Mouse (Mus musculus): ENCODE measurements around the gene Ensa.
"Not testable (repeated sequence)": the region's sequence is repeated elsewhere in the genome, so short reads cannot be mapped to it uniquely, and the experiment has no call there.

The Ensa gene

DNA sequence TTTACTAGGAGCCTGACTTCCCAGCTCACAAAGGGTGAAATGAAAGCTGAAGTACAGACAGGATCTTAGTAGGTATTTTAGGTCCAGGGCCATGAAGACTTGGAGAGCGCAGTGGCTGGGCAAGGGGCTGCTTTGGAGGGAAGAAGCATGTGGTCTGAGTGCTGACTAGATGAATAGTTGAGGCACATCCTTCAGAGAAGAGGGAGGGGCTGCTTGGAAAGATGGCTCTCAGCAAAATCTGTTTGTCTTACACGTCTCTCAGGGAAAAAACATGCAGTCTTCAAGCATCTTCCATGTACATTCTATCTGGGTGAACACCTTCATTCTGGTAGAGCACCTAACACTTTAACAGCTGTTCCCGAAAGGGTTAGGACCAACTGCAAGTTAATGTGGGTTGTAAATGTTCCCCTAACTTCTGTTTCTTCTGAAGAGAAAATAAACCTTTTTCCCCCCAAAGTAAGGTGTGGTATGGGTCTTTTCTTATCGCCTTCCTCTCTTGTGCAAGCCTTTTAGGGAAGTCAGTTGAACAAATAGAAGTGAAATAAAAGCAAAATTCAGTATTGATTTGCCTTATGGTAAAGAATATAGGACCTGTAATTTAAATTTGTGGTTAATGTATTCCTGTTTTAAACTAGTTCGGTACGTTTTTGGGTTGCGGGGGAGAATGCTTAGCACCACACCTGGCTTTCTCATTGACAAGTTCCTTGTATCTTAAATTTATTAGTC, 38.1 kb downstream of the Ensa start:
- DNase-seq (ENCODE audit: low read depth, low spot score), result no peak

DNA sequence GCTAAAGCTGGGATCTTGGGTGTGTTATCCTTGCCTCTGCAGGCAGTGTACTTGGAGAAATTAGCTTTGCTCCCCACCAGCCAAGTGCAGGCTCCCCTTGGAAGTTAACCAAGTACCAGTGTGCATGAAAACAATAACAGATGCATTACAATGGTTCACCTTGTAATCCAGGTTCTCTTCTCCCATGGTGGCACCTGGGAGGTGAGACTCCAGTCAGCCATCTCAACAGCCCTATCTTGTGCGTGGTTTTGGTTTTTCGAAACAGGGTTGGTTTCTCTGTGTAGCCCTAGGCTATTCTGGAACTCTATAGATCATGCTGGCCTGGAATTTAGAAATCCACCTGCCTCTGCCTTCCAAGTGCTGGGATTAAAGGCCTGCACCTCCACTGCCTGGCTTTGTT, 38.7 kb downstream of the Ensa start:
- no peak for DNase-seq (ENCODE audit: low read depth, low spot score)

DNA sequence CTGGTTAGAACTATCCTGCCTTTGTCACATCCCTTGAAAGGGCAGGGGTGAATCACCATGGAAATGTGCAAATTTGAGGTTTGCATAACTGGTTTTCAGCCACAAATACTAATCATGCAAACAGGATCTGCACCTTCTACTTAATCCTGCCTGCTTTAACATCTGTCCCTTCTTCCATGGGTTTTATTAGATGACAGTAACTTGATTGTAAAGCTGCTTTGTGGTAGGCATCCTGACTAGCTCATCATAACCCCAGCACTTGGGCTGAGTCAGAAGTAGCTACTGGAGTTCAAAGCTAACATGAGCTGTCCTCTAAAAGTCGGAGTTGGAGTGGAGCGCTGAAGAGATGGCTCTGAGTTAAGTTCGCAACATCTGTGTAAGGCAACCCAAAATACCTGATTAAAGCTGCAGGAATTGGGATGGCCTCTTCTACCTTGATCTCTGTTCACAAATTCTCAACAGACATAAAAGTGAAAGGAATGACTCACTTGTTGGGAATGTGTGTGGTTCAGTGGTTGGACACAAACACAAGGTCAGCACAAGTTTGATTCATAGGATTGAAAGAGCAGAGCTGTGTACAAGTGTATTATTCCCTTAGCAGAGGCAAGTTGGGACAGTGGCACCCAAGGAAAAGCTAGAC, 39.3 kb downstream of the Ensa start:
- DNase-seq (ENCODE audit: low read depth, low spot score), result no peak

DNA sequence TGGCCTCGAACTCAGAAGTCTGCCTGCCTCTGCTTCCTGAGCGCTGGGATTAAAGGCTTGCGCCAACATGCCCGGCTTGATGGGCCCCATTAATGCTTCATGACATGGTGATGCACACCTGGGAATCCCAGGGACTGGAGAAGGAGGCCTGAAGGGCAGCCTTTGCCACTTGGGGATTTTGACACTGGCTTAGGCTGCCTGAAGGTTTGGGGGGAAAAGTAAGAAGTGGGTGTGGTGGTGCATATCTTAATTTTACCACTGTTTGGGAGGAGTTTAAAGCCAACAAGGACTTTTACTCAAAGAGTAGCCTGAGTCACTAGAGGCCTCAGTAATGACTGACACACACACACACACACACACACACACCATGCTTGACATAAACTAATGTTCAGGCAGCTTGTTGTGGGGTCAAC, 40.2 kb downstream of the Ensa start:
- DNase-seq (ENCODE audit: low read depth, low spot score), result no peak

DNA sequence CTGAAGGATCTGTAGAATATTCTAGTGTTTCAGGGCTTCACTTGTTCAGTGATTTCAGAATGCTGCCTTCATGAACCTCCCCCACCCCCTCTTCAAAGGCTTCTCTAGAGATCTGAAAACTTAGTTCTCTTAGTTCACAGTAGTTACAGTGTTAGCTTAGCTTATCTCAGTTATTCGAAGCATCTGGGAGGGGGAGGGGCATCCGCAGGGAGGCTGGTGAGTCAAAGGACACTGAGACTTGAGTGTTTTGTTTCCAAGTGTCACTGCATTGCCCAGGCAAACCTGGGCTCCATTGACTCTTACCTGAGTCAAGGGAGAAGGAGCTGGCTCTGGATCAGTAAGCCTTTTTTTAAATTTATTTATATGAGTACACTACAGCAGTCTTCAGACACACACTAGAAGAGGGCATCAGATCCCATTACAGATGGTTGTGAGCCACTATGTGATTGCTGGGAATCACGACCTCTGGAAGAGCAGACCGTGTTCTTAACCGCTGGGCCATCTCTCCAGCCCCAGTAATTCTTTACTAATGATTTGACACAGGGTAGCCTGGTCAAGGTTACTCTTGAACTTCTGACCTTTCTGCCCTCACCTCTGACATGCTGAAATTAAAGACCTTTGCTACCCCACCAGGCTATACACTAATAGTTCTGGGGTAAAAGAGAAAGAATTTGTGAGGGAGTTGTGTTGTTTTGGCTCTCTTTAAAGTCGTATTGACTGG, 41.5 kb downstream of the Ensa start:
- DNase-seq (ENCODE audit: low read depth, low spot score), result no peak

DNA sequence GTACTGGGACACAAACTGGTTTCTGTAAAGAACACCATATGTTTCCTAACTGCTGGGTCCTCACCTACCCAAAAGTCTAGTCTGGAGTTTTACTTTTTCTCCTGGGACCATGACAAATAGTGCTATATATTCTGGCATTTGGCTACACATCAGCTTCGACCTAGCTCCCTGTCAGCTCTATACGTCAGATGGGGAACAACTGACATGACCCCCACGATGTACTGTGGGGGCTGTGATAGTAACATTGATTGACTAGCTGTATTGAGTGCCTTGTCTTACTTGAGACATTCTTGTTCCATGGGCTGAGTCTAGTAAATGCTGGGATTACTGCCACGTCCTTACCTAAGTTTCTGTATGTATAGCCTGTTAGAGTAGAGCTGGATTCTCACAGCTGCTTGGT, 42.7 kb downstream of the Ensa start:
- no peak for DNase-seq (ENCODE audit: low read depth, low spot score)

DNA sequence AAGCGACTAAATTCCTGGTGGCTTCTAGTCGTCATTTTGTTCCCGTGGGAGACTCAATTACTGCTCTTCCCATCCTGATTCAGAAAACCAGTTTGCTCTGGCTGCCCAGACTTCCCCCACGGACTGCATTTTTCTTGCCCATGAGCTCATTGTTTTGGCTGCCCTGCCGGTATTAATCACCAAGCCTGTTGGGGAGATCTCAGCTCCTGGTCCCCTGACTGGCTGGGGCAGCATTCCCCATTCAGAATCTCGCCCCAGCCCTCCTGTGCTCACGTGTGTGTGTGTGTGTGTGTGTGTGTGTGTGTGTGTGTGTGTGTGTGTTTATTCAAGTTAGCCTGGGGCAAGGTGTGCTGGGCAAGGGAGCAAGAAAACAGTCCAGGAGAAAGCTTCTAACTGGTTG, 43.2 kb downstream of the Ensa start:
- no peak for DNase-seq (ENCODE audit: low read depth, low spot score)

DNA sequence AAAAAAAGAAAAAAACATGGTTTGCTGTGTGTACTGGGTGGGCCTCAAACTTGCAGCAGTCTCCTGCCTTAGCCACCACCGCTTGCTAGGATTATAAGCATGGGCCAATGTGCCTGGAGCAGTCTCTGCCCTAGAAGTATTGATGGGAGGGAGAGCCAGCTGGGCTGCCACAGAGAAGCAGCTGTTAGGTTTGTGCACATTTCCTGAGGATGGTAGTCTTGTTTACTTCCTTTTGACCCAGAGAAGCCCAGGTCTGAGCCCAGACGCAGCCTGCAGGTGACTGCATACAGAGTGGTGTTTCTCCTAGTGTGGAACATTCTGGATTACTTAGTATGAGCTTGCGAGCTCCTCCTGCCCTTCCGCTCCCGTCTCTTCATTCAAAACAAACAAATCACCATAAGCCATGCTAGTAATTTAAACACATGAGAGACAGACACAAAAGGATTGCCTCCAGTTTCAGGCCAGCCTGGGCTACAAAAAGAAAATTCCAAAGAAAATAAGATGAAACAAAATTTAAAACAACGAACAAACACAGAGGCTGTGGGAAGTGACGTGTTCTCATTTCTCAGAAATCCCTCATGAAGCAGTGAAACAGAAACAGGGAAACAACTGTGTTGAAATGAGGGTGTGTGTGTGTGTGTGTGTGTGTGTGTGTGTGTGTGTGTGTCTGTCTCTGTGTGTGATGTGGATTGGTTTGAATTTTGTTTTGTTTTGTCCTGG, 44.0 kb downstream of the Ensa start:
- no peak for DNase-seq (ENCODE audit: low read depth, low spot score)

DNA sequence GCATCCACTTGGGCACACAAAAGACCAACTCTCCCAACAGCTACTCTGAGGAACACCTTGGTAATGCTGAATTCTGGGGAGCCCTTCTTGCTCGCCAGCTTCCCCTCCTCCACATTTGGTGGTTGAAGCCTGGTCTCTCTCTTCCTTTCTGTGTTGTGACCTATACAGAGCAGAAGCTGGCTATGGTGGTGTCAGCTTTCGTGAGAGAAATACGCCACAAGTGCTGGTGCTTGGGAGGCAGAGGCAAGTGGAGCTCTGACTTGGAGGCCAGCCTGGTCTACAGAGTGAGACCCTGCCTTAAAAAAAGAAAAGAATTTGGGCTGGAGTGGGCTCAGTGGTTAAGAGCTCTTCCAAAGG, 44.5 kb downstream of the Ensa start:
- no peak for DNase-seq (ENCODE audit: low read depth, low spot score)

DNA sequence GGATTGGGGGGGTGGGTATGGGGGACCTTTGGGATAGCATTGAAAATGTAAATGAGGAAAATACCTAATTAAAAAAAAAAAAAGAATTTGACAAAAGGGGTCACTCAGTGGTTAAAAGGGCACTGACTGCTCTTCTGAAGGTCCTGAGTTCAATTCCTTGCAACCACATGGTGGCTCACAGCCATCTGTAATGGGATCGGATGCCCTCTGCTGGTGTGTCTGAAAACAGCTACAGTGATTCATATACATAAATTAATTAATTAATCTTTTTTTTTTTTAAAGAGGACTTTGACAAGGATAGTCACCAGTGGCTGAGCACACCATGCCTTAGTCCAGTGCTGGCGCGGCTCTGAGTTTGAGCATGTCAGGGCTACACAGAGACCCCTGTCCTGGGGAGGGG, 45.6 kb downstream of the Ensa start:
- not testable (repeated sequence) for DNase-seq (ENCODE audit: low read depth, low spot score)

DNA sequence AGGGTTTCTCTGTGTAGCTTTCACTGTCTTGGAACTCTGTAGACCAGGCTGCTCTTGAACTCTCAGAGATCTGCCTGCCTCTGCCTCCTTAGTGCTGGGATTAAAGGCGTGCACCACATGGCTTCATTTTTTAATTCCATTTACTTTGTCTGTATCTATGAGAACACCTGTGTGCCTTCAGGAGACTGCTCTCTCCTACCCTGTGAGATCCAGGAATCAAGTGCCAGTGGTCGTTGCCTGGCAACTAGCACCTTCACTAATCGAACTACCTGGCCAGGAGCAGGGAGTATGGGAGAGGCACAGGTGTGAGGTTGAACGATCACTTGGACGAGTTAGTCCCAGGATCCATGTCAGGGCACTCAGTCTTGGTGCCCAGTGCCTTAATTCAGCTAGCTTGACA, 46.4 kb downstream of the Ensa start:
- DNase-seq (ENCODE audit: low read depth, low spot score), result no peak

DNA sequence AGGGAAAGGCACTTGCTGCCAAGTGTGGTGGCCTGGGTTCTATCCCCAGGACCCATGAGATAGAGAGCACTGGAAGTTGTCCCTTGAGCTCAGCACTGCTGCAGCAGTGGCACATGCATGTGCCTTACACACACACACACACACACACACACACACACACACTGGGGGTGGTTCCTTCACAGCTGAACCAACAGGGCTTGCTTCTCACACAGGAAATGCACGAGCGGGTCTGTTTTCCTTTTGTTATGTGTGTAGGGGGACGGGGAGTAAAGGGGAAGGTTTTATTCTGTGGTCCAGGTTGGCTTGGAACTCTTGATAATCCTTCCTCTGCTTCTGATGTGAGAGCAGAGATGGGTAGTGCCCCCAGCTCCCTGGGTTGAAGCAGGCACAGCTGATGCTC, 47.7 kb downstream of the Ensa start:
- no peak for DNase-seq (ENCODE audit: low read depth, low spot score)

DNA sequence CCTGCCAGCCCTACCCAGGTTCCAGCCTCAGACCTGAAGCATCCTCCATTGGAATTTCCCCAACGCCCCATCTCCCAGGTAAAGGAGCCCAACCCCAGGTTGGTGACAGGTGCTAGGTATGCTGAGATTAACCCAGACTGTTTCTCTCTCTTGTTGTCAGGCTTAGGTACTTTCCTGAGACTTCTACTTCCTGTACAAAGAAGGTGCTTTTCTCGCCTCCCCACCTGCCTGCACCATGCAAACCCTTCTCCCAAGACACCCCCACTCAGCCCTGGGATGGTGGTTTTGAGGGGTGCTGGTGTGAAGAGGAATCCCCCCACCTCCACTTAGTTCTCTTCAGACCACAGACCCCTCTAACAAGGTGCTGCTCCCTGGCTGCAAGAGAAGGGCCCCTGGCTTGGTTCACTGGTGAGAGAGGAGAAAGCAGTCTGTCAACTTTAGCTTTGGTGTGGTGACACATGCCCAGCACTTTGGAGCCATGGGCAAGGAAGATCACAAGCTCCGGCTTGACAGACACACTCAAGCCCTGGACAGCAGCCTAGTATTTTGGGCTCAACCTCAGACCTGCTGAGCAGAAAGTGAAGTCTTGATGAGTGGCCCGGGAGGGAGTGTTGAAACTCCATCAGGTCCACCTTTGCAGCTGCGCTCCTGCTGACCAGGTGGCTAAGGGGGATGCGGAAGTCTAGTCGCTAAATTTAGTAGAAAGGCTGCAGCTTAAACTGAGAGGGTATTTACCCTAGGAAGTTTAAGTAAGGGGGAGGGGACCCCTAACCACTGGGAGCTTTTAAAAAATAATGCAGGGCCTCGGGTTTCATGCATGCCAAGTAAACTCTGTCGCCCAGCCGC, 48.3 kb downstream of the Ensa start:
- DNase-seq (ENCODE audit: low read depth, low spot score), result no peak

DNA sequence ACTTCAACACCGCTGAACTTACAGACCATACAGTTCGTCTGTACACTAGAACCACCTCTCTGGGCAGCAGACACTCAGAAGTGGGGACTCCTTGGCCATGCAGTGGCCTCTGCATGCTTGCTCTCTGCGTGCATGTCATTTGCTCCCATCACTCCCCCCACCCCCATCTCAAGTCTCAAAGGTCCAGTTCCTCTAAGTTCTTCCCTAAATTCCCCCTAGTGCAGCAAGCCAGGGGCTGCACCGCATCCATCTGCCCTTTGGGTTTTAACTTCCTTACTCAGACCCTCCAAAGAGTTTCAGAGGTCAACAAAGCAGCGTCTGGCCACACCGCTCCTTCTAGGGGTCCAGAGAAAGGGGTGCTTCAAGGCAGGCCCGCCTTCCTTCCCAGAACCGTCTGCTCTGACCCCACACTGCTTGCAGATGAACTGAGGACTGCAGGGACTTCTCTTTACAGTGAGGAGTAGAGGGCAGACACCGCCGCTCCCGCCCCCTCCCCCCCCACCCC, 49.0 kb downstream of the Ensa start:
- no peak for DNase-seq (ENCODE audit: low read depth, low spot score)

DNA sequence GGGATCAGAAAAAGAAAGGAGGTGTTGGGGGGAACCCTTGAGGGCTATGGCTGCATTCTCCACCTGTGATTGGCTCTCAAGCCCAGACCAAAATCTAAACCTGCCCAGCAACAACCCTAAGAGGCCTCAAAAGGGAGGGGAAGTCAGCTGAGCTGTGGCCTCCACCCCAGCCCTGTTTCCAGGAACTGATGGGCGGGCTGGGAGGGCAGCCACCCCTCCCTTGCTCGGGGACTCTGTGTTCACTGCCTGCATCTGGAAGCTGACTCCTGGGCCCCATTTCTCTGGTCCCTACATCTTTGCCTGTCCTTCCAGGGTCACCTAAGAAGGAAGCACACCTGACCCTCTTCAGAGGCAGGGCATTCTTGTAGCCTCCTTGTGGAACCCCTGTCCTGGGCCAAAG, 49.4 kb downstream of the Ensa start:
- no peak for DNase-seq (ENCODE audit: low read depth, low spot score)

DNA sequence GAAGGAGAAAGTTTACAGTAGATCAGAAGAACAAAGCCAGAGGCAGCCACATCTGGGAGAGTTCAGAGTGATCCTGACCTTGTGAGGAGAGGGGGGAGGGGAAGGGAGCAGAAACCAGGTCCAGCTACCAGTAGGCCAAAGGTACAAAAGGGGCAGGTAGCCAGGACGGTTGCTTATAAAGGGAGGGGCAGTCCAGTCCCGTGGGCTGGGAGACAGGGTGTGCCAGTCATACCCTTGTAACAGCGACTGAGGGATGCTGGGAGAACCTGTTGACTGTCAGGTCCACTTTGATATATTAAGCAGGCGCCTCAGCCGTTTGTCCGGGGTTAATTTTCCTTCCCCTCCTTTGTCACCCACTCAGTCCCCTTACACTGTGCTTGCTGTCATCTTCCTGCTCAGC, 50.0 kb downstream of the Ensa start:
- no peak for DNase-seq (ENCODE audit: low read depth, low spot score)

DNA sequence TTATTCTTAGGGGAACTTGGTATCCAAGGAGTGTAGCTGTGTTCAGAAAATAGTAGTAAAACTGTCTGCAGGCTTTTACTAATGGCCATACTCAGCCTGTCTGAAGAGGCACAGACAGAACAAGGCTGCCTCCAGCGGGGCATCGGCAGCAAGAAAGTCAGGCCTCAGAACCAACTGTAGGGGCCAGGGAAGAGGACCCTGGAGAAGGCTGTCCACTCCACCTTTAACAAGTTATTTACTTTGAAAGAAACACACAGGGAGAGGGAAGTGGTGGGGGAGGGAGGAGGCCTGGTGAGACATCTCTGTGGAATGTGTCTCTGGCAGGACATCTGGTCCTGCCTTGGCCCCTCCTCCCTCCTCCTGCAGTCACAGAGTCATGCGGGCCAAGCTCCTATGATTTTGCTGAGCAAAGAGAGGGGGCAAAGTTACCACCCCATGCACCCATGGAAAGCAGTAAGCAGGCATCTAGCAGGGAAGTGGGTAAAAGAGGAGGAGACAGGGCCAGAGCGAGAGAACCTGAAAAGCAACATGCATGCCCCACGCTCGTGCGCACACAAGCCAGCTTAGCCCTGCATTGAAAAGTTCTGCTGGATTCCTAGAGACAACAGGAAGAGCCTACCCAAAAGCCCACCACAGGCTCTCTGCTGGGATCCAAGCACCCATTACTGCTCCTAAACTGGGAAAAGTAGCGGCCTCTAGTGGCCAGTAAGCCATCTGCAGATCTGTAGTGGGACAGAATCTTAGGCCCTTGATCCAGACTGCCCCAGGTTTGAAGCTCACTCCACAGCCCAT, 50.7 kb downstream of the Ensa start:
- no peak for DNase-seq (ENCODE audit: low read depth, low spot score)

DNA sequence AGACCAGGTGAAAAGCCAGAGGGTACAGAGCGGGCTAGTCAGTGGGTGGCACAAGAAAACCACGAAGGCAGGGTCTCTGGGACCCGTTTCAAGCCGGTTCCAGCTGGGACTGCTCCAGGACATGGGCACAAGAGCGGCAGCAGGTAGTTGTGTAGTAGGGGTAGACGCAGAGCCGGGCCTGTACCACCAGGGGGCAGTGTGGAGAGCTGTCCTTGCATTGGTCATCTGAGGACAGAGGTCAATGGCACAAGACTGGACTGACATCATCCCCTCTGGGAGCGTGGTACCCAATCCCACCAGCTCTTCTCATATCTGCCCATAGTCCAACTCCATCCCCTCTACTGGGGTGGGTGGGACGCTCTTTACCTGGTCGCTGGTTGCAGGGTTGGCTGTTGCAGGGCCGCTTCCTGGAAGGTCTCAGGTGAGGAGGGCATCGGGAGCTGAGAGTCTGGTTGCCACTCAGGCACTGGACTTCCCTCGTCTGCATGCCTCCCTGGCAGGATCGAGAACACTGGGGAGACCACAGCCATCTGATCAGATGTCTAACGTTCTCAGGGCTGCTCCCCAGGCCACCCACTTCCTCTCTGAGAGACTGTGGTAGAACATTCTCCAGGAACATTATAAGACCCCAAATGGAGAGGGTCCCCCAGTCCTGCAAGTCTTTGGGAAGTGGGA, 52.1 kb downstream of the Ensa start:
- no peak for DNase-seq (ENCODE audit: low read depth, low spot score)

DNA sequence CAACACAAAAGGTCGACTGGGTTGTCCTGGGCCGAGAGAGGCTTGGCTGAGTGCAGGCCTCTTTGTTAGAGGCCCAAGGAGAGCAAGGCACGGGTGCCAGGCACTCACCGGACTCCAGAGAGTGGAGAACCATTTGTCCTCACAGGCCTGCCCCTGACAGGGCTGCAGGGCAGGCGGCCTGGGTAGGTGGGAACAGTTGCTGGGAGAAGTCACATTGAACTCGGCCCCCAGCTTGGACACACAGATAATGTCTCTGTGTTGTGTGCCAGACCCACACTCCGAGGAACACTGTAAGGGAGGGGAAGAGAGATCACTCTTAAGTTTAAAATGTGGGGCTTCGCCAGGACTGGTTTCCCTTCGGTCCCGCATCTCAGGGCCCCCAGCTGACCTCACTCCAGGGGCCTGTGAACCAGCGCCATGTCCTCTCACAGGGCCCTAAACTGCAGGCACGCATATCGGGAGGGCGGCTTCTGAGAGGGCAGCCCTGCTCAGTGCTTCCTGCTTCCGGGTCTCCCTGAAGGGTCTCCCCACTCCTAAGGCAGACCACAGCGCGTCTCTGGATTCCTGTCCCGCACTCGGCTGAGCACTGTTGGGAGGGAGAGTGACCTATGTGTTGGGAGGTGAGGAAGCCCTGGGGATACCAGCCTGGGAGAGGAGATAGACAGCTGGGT, 52.8 kb downstream of the Ensa start:
- no peak for DNase-seq (ENCODE audit: low read depth, low spot score)
